Mouse (Mus musculus): ENCODE measurements at regions not wholly inside any gene's neighbourhood (a gene's known extent, or its start where the extent isn't known, plus 50 kb on each side); places are given as distances from the start of the nearest gene placed in this dataset.

GRCm38 (mm10) chr10:118628000-118628399, 187.2 kb downstream of the Ifng start:
- TF ChIP-seq POLR2A (IDR thresholded peaks at IDR 0.05; ENCODE audit: control insufficient read depth, extremely low read depth, insufficient read depth, low read length, poor library complexity) (no peak), CTCF (IDR thresholded peaks at IDR 0.05; ENCODE audit: borderline replicate concordance, control insufficient read depth, extremely low read depth, insufficient read depth, low read length, poor library complexity) (no peak)
